Mouse (Mus musculus) thymus, adult 2 months (tissue): ENCODE data around the gene Map1lc3a.

ENCODE experiments used
- CTCF ChIP-seq: fragments of 200-500 bp; IDR thresholded peaks from 2 replicates; pipeline ENCODE4 v1.5.1; 2012; ENCODE audit warnings: mild to moderate bottlenecking, control low read depth, low read length, moderate library complexity, borderline replicate concordance; ENCODE audit not compliant: control insufficient read depth, poor library complexity, insufficient read depth; ENCODE audit errors: extremely low read depth
- POLR2A ChIP-seq: fragments of 200-500 bp; IDR thresholded peaks from 2 replicates; pipeline ENCODE4 v1.6.1; 2012; ENCODE audit warnings: mild to moderate bottlenecking, low read length, control low read depth, moderate library complexity; ENCODE audit not compliant: control insufficient read depth, poor library complexity, insufficient read depth; ENCODE audit errors: extremely low read depth

DNA sequence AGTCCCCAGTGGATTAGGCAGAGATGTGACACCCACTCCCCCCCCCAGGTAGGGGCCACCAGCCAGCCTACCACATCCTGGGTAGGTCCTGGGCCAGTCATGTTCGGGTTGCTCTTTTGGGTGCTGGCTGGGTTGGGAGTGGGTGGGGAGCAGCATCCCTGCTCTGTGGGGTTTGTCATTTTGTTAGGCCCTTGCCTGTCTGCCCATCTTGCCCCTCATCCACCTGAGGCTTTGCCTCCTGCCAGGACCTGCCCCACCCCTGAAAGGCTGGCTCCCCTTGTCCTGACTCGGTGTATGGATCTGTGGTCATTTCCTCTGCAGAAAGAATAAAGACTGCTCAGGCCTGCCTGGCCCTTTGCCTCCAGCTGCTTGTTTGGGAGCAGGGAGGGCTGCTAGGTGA lies 1.6 kb downstream of the Map1lc3a start:
- TF ChIP-seq CTCF (no peak), POLR2A (no peak)
